Mouse (Mus musculus) common myeloid progenitor, adult 5-6 weeks (primary cell): ENCODE results near the gene Ascc3. TPM values are rescaled to one million over a fixed set of nuclear protein-coding genes. Genes with fewer than 3 reads are reported as not detected.

ENCODE experiments used
- ATAC-seq: replicated peaks from 2 replicates; pipeline ENCODE4 v1.8.0; 2016; ENCODE audit warnings: low read depth, mild to moderate bottlenecking, moderate TSS enrichment, inconsistent platforms; ENCODE audit not compliant: poor library complexity, severe bottlenecking
- total RNA-seq: library from RNA; stranded (forward); fragments of 200-1000, 187-1606 nt; gene quantifications from 2 replicates; pipeline ENCODE4 v1.2.3, GENCODE M21; 2017

The Ascc3 gene
- total RNA-seq, 1 experiment from 2014 or later: 53.2 TPM

- no peak for ATAC-seq
Observed at GRCm38 (mm10) chr10:50733459-50733858, 141.0 kb downstream of the Ascc3 start.

- no peak for ATAC-seq
Observed at GRCm38 (mm10) chr10:50762069-50762468, 169.6 kb downstream of the Ascc3 start.

GRCm38 (mm10) chr10:50762984-50763383 lies 170.5 kb downstream of the Ascc3 start:
- ATAC-seq: peak; percentile 87

GRCm38 (mm10) chr10:50763457-50764310 lies 171.2 kb downstream of the Ascc3 start:
- no peak; the same call in 1 of the 2 replicates for ATAC-seq

GRCm38 (mm10) chr10:50772811-50773210 lies 180.3 kb downstream of the Ascc3 start:
- no peak for ATAC-seq

- ATAC-seq: no peak
Observed at GRCm38 (mm10) chr10:50773846-50774245, 181.4 kb downstream of the Ascc3 start.

GRCm38 (mm10) chr10:50792840-50793239 lies 200.4 kb downstream of the Ascc3 start:
- no peak for ATAC-seq

GRCm38 (mm10) chr10:50801594-50801993 lies 209.1 kb downstream of the Ascc3 start:
- ATAC-seq: no peak

- ATAC-seq: no peak
Observed at GRCm38 (mm10) chr10:50802380-50802779, 209.9 kb downstream of the Ascc3 start.

- ATAC-seq: no peak
Observed at GRCm38 (mm10) chr10:50806166-50806565, 213.7 kb downstream of the Ascc3 start.

GRCm38 (mm10) chr10:50822363-50822762 lies 229.9 kb downstream of the Ascc3 start:
- ATAC-seq: no peak

GRCm38 (mm10) chr10:50826829-50827228 lies 234.4 kb downstream of the Ascc3 start:
- ATAC-seq: no peak

- no peak for ATAC-seq
Observed at GRCm38 (mm10) chr10:50834533-50834932, 242.1 kb downstream of the Ascc3 start.

- ATAC-seq: no peak
Observed at GRCm38 (mm10) chr10:50843363-50843762, 250.9 kb downstream of the Ascc3 start.

GRCm38 (mm10) chr10:50868202-50868601 lies 275.7 kb downstream of the Ascc3 start:
- no peak for ATAC-seq

GRCm38 (mm10) chr10:50876952-50877351 lies 284.5 kb downstream of the Ascc3 start:
- peak; percentile 88 for ATAC-seq

- ATAC-seq: 0 out of 2 replicates have a peak, but pooled peaks have one; percentile 51
Observed at GRCm38 (mm10) chr10:50881476-50882069, 289.1 kb downstream of the Ascc3 start.

- no peak for ATAC-seq
Observed at GRCm38 (mm10) chr10:50882366-50882765, 289.9 kb downstream of the Ascc3 start.

GRCm38 (mm10) chr10:50886305-50886704 lies 293.8 kb downstream of the Ascc3 start:
- no peak for ATAC-seq

- ATAC-seq: no peak
Observed at GRCm38 (mm10) chr10:50890621-50891020, 298.2 kb downstream of the Ascc3 start.
